Mouse (Mus musculus) myocyte (in vitro differentiated cells): ENCODE measurements around the gene Nrip2.

Experiments used
- CEBPB ChIP-seq: IDR thresholded peaks from 2 replicates; pipeline ENCODE4 v1.6.1; 2011; ENCODE audit warnings: mild to moderate bottlenecking, moderate library complexity; ENCODE audit not compliant: poor library complexity, insufficient read depth, severe bottlenecking
- E2F4 ChIP-seq: IDR thresholded peaks from one replicate; pipeline ENCODE4 v1.6.1; 2011; ENCODE audit warnings: mild to moderate bottlenecking, control low read depth, moderate library complexity; ENCODE audit not compliant: insufficient read depth
- MAX ChIP-seq: IDR thresholded peaks from one replicate; pipeline ENCODE4 v1.6.1; 2011; ENCODE audit warnings: low read depth, mild to moderate bottlenecking, control low read depth
- MYOG ChIP-seq, 3 experiments: IDR thresholded peaks; one replicate each; pipeline ENCODE4 v1.6.1; 2011; ENCODE audit warnings: control low read depth in 2 of 3, low read depth in 2 of 3, mild to moderate bottlenecking in 2 of 3; ENCODE audit not compliant: insufficient read length in 2 of 3, control insufficient read depth in 1 of 3, insufficient read depth in 1 of 3
- POLR2A ChIP-seq: IDR thresholded peaks from one replicate; pipeline ENCODE4 v1.6.1; 2011; ENCODE audit warnings: low read depth, mild to moderate bottlenecking, control low read depth, moderate library complexity; ENCODE audit not compliant: insufficient read length
- POLR2AphosphoS2 ChIP-seq: IDR thresholded peaks from one replicate; pipeline ENCODE4 v1.6.1; 2011; ENCODE audit warnings: low read depth, control low read depth; ENCODE audit not compliant: insufficient read length
- REST ChIP-seq: IDR thresholded peaks from one replicate; pipeline ENCODE4 v1.6.1; 2011; ENCODE audit warnings: mild to moderate bottlenecking, control low read depth, moderate library complexity; ENCODE audit not compliant: insufficient read depth, insufficient read length
- SRF ChIP-seq: IDR thresholded peaks from one replicate; pipeline ENCODE4 v1.6.1; 2011; ENCODE audit warnings: low read depth; ENCODE audit not compliant: control insufficient read depth, insufficient read length
- TCF12 ChIP-seq: IDR thresholded peaks from one replicate; pipeline ENCODE4 v1.6.1; 2011; ENCODE audit warnings: mild to moderate bottlenecking, control low read depth; ENCODE audit not compliant: poor library complexity, insufficient read depth, severe bottlenecking
- TCF3 ChIP-seq: IDR thresholded peaks from one replicate; pipeline ENCODE4 v1.6.1; 2011; ENCODE audit warnings: low read depth, control low read depth; ENCODE audit not compliant: insufficient read length
- USF1 ChIP-seq: IDR thresholded peaks from one replicate; pipeline ENCODE4 v1.6.1; 2011; ENCODE audit warnings: low read depth, mild to moderate bottlenecking, control low read depth, moderate library complexity

DNA sequence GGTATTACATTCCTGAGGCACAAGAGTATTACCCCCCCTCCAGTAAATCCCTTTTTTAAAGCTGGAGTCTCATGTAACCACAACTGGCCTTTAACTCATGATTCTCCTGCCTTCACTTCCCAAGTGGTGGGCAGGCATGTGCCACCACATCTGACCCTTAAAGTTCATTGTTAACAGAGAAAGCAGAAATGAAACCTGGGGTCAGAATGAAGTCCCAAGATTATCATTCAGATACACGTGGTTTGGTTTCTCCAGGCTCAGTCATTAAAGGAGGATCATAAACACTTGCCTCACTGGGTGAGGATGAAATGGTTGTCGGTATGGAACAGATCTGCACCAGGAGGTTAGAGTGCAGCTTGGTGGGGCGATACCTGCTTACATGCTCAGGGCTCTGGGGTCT, 17.8 kb upstream of the Nrip2 start:
- TF ChIP-seq MYOG (IDR thresholded peaks at IDR 0.05; ENCODE audit: control insufficient read depth in 1 of 3, insufficient read depth in 1 of 3, insufficient read length in 2 of 3, low read depth in 2 of 3) (no peak), POLR2A (no peak), TCF12 (no peak), POLR2AphosphoS2 (no peak), E2F4 (no peak), REST (no peak), MAX (no peak), SRF (no peak), CEBPB (no peak), USF1 (no peak), TCF3 (no peak)
